Mouse (Mus musculus) hindbrain, embryonic 12.5 days (tissue): ENCODE measurements at regions not wholly inside any gene's neighbourhood (a gene's known extent, or its start where the extent isn't known, plus 50 kb on each side); places are given as distances from the start of the nearest gene placed in this dataset.
A peak's percentile ranks its signal among the peaks of the same experiment; 100 is the strongest.

Experiments
- ATAC-seq: fragments of 200-750 bp; cut with Nextera tagmentation; 2 replicates; pipeline ENCODE4 v1.8.0; 2017; ENCODE audit warnings: moderate TSS enrichment; ENCODE audit not compliant: low FRiP score
- H3K27ac ChIP-seq: fragments of 300-500 bp; sonication (generic); 2 replicates; pipeline ENCODE4 v1.5.1; 2016; ENCODE audit warnings: mild to moderate bottlenecking
- H3K27me3 ChIP-seq: fragments of 300-500 bp; sonication (generic); 2 replicates; pipeline ENCODE4 v1.6.1; 2016; ENCODE audit warnings: mild to moderate bottlenecking
- H3K36me3 ChIP-seq: fragments of 300-500 bp; sonication (generic); 2 replicates; pipeline ENCODE4 v1.6.1; 2016; ENCODE audit warnings: mild to moderate bottlenecking
- H3K4me1 ChIP-seq: fragments of 300-500 bp; sonication (generic); 2 replicates; pipeline ENCODE4 v1.6.1; 2016
- H3K4me2 ChIP-seq: fragments of 300-500 bp; sonication (generic); replicated peaks from 2 replicates; pipeline ENCODE4 v1.6.1; 2016; ENCODE audit warnings: mild to moderate bottlenecking
- H3K4me3 ChIP-seq: fragments of 300-500 bp; sonication (generic); 2 replicates; pipeline ENCODE4 v1.5.1; 2016; ENCODE audit warnings: mild to moderate bottlenecking
- H3K9ac ChIP-seq: fragments of 300-500 bp; sonication (generic); 2 replicates; pipeline ENCODE4 v1.6.1; 2016; ENCODE audit warnings: mild to moderate bottlenecking, moderate library complexity
- H3K9me3 ChIP-seq: fragments of 300-500 bp; sonication (generic); replicated peaks from 2 replicates; pipeline ENCODE4 v1.6.1; 2016; ENCODE audit warnings: mild to moderate bottlenecking
- WGBS: fragments of 180-500 bp; shearing (Covaris S2); methylation state at CpG from one replicate; pipeline ENCODE4 v1.1.7; 2016; 5-methylcytosine and 5-hydroxymethylcytosine counted together

GRCm38 (mm10) chrX:99560699-99561098 is 89.6 kb upstream of the Pja1 start:
- no peak for ATAC-seq
- H3K36me3 ChIP-seq, result no peaks in the 10 kb centered on the region
- no peaks in the 10 kb centered on the region for H3K9me3 ChIP-seq
- H3K27ac ChIP-seq, result no peak overlapping the region
- no peak overlapping the region for H3K4me3 ChIP-seq
- H3K9ac ChIP-seq, result no peak overlapping the region
- WGBS, result 69% methylated on average over 2 of the region's 2 CpGs
- peaks cover 94% of the 10 kb centered on the region for H3K27me3 ChIP-seq
- no peak overlapping the region for H3K4me2 ChIP-seq
- peaks cover 20% of the 10 kb centered on the region for H3K4me1 ChIP-seq

- H3K9me3 ChIP-seq, result no peaks in the 10 kb centered on the region
- H3K27ac ChIP-seq, result peak overlapping the region; percentile 17; the same call in 1 of the 2 replicates
- ATAC-seq, result peak; percentile 36; the same call in 1 of the 2 replicates
- H3K4me3 ChIP-seq, result no peak overlapping the region
- WGBS, result 20% methylated on average over 8 of the region's 8 CpGs
- no peak overlapping the region for H3K9ac ChIP-seq
- H3K36me3 ChIP-seq, result no peaks in the 10 kb centered on the region
- peaks cover 90% of the 10 kb centered on the region for H3K27me3 ChIP-seq
- H3K4me2 ChIP-seq, result no peak overlapping the region
- peaks cover 15% of the 10 kb centered on the region for H3K4me1 ChIP-seq
These were observed 85.8 kb upstream of the Pja1 start for GRCm38 (mm10) chrX:99556876-99557354.

GRCm38 (mm10) chrX:99555976-99556781 is 85.1 kb upstream of the Pja1 start:
- Histone ChIP-seq H3K27ac (0 out of 2 replicates have a peak overlapping the region, but pooled peaks have one; percentile 35), H3K4me1 (peaks cover 13% of the 10 kb centered on the region), H3K4me3 (no peak overlapping the region), H3K36me3 (no peaks in the 10 kb centered on the region), H3K9me3 (no peaks in the 10 kb centered on the region), H3K9ac (no peak overlapping the region), H3K4me2 (no peak overlapping the region), H3K27me3 (peaks cover 90% of the 10 kb centered on the region)
- peak; percentile 62 for ATAC-seq
- WGBS, result 39% methylated on average over 13 of the region's 13 CpGs

- H3K27ac ChIP-seq, result no peak overlapping the region
- ATAC-seq, result no peak
- peaks cover 85% of the 10 kb centered on the region for H3K27me3 ChIP-seq
- no peaks in the 10 kb centered on the region for H3K9me3 ChIP-seq
- peaks cover 19% of the 10 kb centered on the region for H3K4me1 ChIP-seq
- no peak overlapping the region for H3K9ac ChIP-seq
- H3K4me3 ChIP-seq, result no peak overlapping the region
- WGBS, result 82% methylated on average over 2 of the region's 2 CpGs
- H3K36me3 ChIP-seq, result no peaks in the 10 kb centered on the region
- H3K4me2 ChIP-seq, result no peak overlapping the region
These were observed 81.7 kb upstream of the Pja1 start for GRCm38 (mm10) chrX:99552778-99553177.

- peaks cover 8% of the 10 kb centered on the region for H3K4me1 ChIP-seq
- ATAC-seq, result peak; percentile 53
- no peaks in the 10 kb centered on the region for H3K9me3 ChIP-seq
- H3K9ac ChIP-seq, result no peak overlapping the region
- H3K4me2 ChIP-seq, result no peak overlapping the region
- H3K27me3 ChIP-seq, result peaks cover 68% of the 10 kb centered on the region
- no peak overlapping the region; the same call in 1 of the 2 replicates for H3K27ac ChIP-seq
- no peak overlapping the region for H3K4me3 ChIP-seq
- no peaks in the 10 kb centered on the region for H3K36me3 ChIP-seq
- 47% methylated on average over 7 of the region's 7 CpGs for WGBS
These were observed 79.1 kb upstream of the Pja1 start for GRCm38 (mm10) chrX:99550057-99550760.

- H3K4me3 ChIP-seq, result no peak overlapping the region
- no peaks in the 10 kb centered on the region for H3K36me3 ChIP-seq
- H3K27me3 ChIP-seq, result peaks cover 58% of the 10 kb centered on the region
- 47% methylated on average over 4 of the region's 4 CpGs for WGBS
- no peak overlapping the region for H3K27ac ChIP-seq
- H3K9ac ChIP-seq, result no peak overlapping the region
- peaks cover 8% of the 10 kb centered on the region for H3K4me1 ChIP-seq
- H3K4me2 ChIP-seq, result no peak overlapping the region
- H3K9me3 ChIP-seq, result no peaks in the 10 kb centered on the region
- 0 out of 2 replicates have a peak, but pooled peaks have one; percentile 59 for ATAC-seq
These were observed 77.4 kb upstream of the Pja1 start for GRCm38 (mm10) chrX:99548284-99549019.

GRCm38 (mm10) chrX:99544410-99544809 is 73.3 kb upstream of the Pja1 start:
- Histone ChIP-seq H3K4me3 (no peak overlapping the region), H3K4me1 (peaks cover 10% of the 10 kb centered on the region; the same call in 1 of the 2 replicates), H3K27ac (no peak overlapping the region), H3K36me3 (no peaks in the 10 kb centered on the region), H3K9ac (no peak overlapping the region), H3K27me3 (peaks cover 40% of the 10 kb centered on the region), H3K9me3 (no peaks in the 10 kb centered on the region), H3K4me2 (no peak overlapping the region)
- 85% methylated on average over 4 of the region's 4 CpGs for WGBS
- ATAC-seq, result no peak

- Histone ChIP-seq H3K36me3 (no peaks in the 10 kb centered on the region), H3K4me2 (no peak overlapping the region), H3K4me3 (no peak overlapping the region), H3K4me1 (peaks cover 7% of the 10 kb centered on the region; the same call in 1 of the 2 replicates), H3K9me3 (no peaks in the 10 kb centered on the region), H3K9ac (no peak overlapping the region), H3K27me3 (peaks cover 31% of the 10 kb centered on the region), H3K27ac (no peak overlapping the region)
- ATAC-seq, result no peak
- 91% methylated on average over 3 of the region's 3 CpGs for WGBS
These were observed 70.8 kb upstream of the Pja1 start for GRCm38 (mm10) chrX:99541916-99542315.

- H3K9ac ChIP-seq, result no peak overlapping the region
- H3K4me2 ChIP-seq, result no peak overlapping the region
- ATAC-seq, result peak; percentile 84
- H3K4me1 ChIP-seq, result peaks cover 7% of the 10 kb centered on the region; the same call in 1 of the 2 replicates
- 52% methylated on average over 6 of the region's 6 CpGs for WGBS
- no peaks in the 10 kb centered on the region for H3K36me3 ChIP-seq
- H3K27ac ChIP-seq, result no peak overlapping the region; the same call in 1 of the 2 replicates
- no peak overlapping the region for H3K4me3 ChIP-seq
- H3K27me3 ChIP-seq, result peaks cover 43% of the 10 kb centered on the region
- H3K9me3 ChIP-seq, result no peaks in the 10 kb centered on the region
These were observed 69.1 kb upstream of the Pja1 start for GRCm38 (mm10) chrX:99540087-99540576.

GRCm38 (mm10) chrX:99539684-99540083 is 68.6 kb upstream of the Pja1 start:
- Histone ChIP-seq H3K4me1 (peaks cover 7% of the 10 kb centered on the region; the same call in 1 of the 2 replicates), H3K9ac (no peak overlapping the region), H3K4me2 (no peak overlapping the region), H3K27me3 (peaks cover 47% of the 10 kb centered on the region), H3K27ac (no peak overlapping the region), H3K9me3 (no peaks in the 10 kb centered on the region), H3K36me3 (no peaks in the 10 kb centered on the region), H3K4me3 (no peak overlapping the region)
- 89% methylated on average over 4 of the region's 4 CpGs for WGBS
- no peak for ATAC-seq

GRCm38 (mm10) chrX:99537814-99538213 is 66.7 kb upstream of the Pja1 start:
- Histone ChIP-seq H3K9ac (no peak overlapping the region), H3K36me3 (no peaks in the 10 kb centered on the region), H3K4me1 (peaks cover 7% of the 10 kb centered on the region; the same call in 1 of the 2 replicates), H3K9me3 (no peaks in the 10 kb centered on the region), H3K4me3 (no peak overlapping the region), H3K27ac (no peak overlapping the region), H3K27me3 (peaks cover 59% of the 10 kb centered on the region), H3K4me2 (no peak overlapping the region)
- no peak for ATAC-seq
- 84% methylated on average over 4 of the region's 4 CpGs for WGBS

GRCm38 (mm10) chrX:99534922-99535321 is 63.8 kb upstream of the Pja1 start:
- Histone ChIP-seq H3K4me3 (no peak overlapping the region), H3K4me1 (peaks cover 4% of the 10 kb centered on the region; the same call in 1 of the 2 replicates), H3K27me3 (peaks cover 64% of the 10 kb centered on the region), H3K9me3 (no peaks in the 10 kb centered on the region), H3K9ac (no peak overlapping the region), H3K36me3 (no peaks in the 10 kb centered on the region), H3K4me2 (no peak overlapping the region), H3K27ac (no peak overlapping the region)
- no peak for ATAC-seq
- 77% methylated on average over 4 of the region's 4 CpGs for WGBS
